Mouse (Mus musculus) erythroblast, embryonic 14.5 days (primary cell): ENCODE measurements around the gene Anxa2.

Experiments used
- GATA1 ChIP-seq: IDR thresholded peaks from 2 replicates; pipeline ENCODE4 v1.6.1; 2012; ENCODE audit warnings: low read length, inconsistent platforms, mixed read lengths
- TAL1 ChIP-seq: IDR thresholded peaks from 3 replicates; pipeline ENCODE4 v1.6.1; 2012; ENCODE audit warnings: low read length, inconsistent platforms, mixed read lengths

GRCm38 (mm10) chr9:69453901-69454666, 664 bp downstream of the Anxa2 start:
- TF ChIP-seq GATA1: no peak
- TF ChIP-seq TAL1: no peak
